Mouse (Mus musculus) forebrain, embryonic 15.5 days (tissue): ENCODE measurements at regions not wholly inside any gene's neighbourhood (a gene's known extent, or its start where the extent isn't known, plus 50 kb on each side); places are given as distances from the start of the nearest gene placed in this dataset.

ENCODE experiments used
- ATAC-seq: fragments of 200-750 bp; cut with Nextera tagmentation; replicated peaks from 2 replicates; pipeline ENCODE4 v1.8.0; 2017; ENCODE audit warnings: mild to moderate bottlenecking, moderate TSS enrichment, moderate library complexity
- H3K27ac ChIP-seq: fragments of 300-500 bp; sonication (generic); replicated peaks from 2 replicates; pipeline ENCODE4 v1.5.1; 2015; ENCODE audit warnings: mild to moderate bottlenecking, inconsistent platforms
- H3K27me3 ChIP-seq: fragments of 300-500 bp; sonication (generic); 2 replicates; pipeline ENCODE4 v1.6.1; 2015; ENCODE audit warnings: inconsistent platforms
- H3K36me3 ChIP-seq: fragments of 300-500 bp; sonication (generic); 2 replicates; pipeline ENCODE4 v1.6.1; 2015; ENCODE audit warnings: mild to moderate bottlenecking, inconsistent platforms
- H3K4me1 ChIP-seq: fragments of 300-500 bp; sonication (generic); 2 replicates; pipeline ENCODE4 v1.6.1; 2015; ENCODE audit warnings: inconsistent platforms
- H3K4me2 ChIP-seq: fragments of 300-500 bp; sonication (generic); replicated peaks from 2 replicates; pipeline ENCODE4 v1.6.1; 2015; ENCODE audit warnings: mild to moderate bottlenecking, inconsistent platforms
- H3K4me3 ChIP-seq: fragments of 300-500 bp; sonication (generic); 2 replicates; pipeline ENCODE4 v1.5.1; 2015; ENCODE audit warnings: mild to moderate bottlenecking, inconsistent platforms
- H3K9ac ChIP-seq: fragments of 300-500 bp; sonication (generic); replicated peaks from 2 replicates; pipeline ENCODE4 v1.6.1; 2015; ENCODE audit warnings: mild to moderate bottlenecking, inconsistent platforms
- H3K9me3 ChIP-seq: fragments of 300-500 bp; sonication (generic); 2 replicates; pipeline ENCODE4 v1.6.1; 2016; ENCODE audit warnings: inconsistent platforms
- WGBS: fragments of 180-500 bp; shearing (Covaris S2); methylation state at CpG from one replicate; pipeline ENCODE4 v1.1.7; 2015; ENCODE audit warnings: mixed read lengths; 5-methylcytosine and 5-hydroxymethylcytosine counted together

DNA sequence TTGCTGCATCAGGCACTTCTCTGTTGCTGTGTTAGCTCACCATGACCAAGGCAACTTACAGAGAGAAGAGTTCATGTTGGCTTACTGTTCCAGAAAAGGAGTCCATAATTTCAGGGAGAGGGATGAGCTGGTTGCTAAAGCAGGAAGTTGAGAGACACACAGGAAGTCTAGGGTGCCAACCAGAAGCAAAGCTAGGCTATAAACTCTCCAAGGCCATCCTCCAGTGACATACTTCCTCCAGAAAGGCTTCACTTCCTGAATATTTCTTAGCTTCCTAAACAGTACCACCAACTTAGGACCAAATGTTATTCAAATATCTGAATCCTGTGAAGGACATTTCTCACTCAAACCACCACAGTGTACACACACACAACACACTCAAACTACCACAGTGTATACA, 2010.6 kb downstream of the A830018L16Rik start:
- H3K4me2 ChIP-seq: no peak overlapping the region
- H3K4me3 ChIP-seq: no peak overlapping the region
- no peaks in the 10 kb centered on the region for H3K36me3 ChIP-seq
- no peak overlapping the region for H3K9ac ChIP-seq
- peaks cover 21% of the 10 kb centered on the region for H3K4me1 ChIP-seq
- H3K9me3 ChIP-seq: no peaks in the 10 kb centered on the region
- no peak for ATAC-seq
- H3K27ac ChIP-seq: no peak overlapping the region
- peaks cover 12% of the 10 kb centered on the region; the same call in 1 of the 2 replicates for H3K27me3 ChIP-seq

DNA sequence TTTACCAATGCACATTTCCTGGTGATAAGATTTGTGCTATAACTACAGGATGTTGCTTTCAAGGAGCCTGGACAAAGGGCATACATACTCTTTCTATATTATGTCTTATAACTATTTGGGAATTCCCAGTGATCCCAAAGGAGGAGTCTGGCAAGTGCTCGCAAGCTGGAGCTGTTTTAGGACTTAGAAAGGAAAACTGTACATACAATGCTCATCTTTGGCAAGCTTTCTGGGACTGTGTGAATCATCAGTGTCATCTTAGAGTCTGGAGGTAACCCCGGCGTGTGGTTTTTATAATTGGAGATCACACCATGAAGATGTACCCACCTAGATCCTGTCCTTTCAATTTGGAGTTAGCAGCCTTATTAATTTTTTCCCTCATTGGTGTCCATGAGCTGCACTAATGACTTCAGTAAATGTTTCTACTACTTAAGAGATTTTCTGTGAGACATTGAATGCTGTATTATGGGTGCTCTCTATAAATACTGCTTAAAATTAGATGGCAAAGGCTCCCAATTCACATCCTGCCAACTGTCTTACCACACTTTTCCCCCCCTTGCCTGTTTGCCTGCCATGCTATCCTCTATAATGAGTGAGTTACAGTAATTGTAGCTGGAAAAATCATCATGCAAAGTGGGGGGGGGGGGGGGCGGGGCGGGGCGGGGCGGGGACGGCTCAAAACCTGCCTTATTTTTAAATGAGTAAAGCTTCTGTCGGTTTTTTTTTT, 2011.9 kb downstream of the A830018L16Rik start:
- peak overlapping the region; percentile 63 for H3K4me2 ChIP-seq
- peaks cover 21% of the 10 kb centered on the region for H3K4me1 ChIP-seq
- peak overlapping the region; percentile 40; the same call in 1 of the 2 replicates for H3K27ac ChIP-seq
- ATAC-seq: peak; percentile 86
- H3K9ac ChIP-seq: no peak overlapping the region; the same call in 1 of the 2 replicates
- peaks cover 12% of the 10 kb centered on the region; the same call in 1 of the 2 replicates for H3K27me3 ChIP-seq
- no peaks in the 10 kb centered on the region for H3K9me3 ChIP-seq
- 13% methylated on average over 9 of the region's 9 CpGs for WGBS
- peak overlapping the region; percentile 40 for H3K4me3 ChIP-seq
- H3K36me3 ChIP-seq: no peaks in the 10 kb centered on the region

DNA sequence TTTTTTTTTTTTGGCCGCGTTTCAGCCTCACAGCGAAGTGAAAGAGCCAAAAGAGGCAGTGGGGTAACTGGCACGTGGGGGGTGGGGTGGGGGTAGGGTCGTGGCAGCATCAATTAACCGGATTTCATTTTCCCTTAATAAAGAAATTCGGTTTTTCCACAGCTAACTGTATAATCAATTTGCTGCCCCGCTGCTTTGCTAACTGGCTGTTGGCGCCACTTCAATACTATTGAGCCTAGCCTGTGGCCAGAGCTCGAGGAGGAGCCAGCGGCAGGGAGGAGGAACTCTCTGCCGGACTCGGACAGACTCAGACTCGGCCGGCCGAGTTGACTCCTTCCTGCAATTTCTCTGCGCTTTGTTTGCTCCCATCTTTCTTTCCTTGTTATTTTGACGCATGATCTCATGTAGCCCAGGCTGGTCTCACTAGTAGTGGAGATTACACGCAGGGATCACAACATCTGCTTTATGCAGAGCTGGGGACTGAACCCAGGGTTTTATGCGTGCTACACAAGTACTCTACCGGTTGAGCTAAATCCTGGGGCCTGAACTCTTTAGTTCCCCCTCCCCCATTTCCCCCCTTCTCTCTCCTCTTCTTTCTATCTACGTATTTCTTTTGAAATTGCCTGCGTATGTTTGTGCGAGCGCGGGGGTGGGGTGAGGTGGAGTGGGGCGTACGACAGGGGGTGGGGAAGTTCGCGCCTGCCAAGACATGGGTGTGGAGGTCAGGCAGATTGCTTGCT, 2012.6 kb downstream of the A830018L16Rik start:
- Histone ChIP-seq H3K27me3 (peaks cover 9% of the 10 kb centered on the region; the same call in 1 of the 2 replicates), H3K9ac (peak overlapping the region; percentile 49), H3K27ac (peak overlapping the region; percentile 49; the same call in 1 of the 2 replicates), H3K4me3 (peak overlapping the region; percentile 40), H3K4me1 (peaks cover 21% of the 10 kb centered on the region), H3K36me3 (no peaks in the 10 kb centered on the region), H3K4me2 (peak overlapping the region; percentile 63), H3K9me3 (no peaks in the 10 kb centered on the region)
- ATAC-seq: peak; percentile 87
- WGBS: 4% methylated on average over 30 of the region's 30 CpGs

DNA sequence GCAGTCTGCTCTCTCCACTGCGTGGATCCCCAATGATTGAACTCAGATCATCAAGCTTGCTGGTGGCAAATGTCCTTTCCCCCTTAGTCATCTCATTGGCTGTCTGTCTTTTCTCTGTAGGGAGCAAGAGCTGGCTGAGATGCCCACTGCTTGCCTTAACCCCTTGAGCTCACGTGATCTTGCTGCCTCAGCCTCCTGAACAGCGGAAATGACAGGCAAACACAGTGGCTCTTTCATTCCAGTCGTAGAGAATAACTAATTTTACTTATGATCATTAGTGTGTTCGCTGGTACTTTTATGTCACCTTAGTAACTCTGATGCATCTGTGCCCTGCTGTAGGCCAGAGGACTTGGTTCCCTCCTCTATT, 2013.1 kb downstream of the A830018L16Rik start:
- Histone ChIP-seq H3K4me2 (peak overlapping the region; percentile 63; the same call in 1 of the 2 replicates), H3K9ac (no peak overlapping the region), H3K4me1 (peaks cover 21% of the 10 kb centered on the region), H3K4me3 (0 out of 2 replicates have a peak overlapping the region, but pooled peaks have one; percentile 40), H3K27me3 (peaks cover 7% of the 10 kb centered on the region; the same call in 1 of the 2 replicates), H3K9me3 (no peaks in the 10 kb centered on the region), H3K36me3 (no peaks in the 10 kb centered on the region), H3K27ac (no peak overlapping the region)
- 57% methylated on average over 5 of the region's 5 CpGs for WGBS
- ATAC-seq: no peak

DNA sequence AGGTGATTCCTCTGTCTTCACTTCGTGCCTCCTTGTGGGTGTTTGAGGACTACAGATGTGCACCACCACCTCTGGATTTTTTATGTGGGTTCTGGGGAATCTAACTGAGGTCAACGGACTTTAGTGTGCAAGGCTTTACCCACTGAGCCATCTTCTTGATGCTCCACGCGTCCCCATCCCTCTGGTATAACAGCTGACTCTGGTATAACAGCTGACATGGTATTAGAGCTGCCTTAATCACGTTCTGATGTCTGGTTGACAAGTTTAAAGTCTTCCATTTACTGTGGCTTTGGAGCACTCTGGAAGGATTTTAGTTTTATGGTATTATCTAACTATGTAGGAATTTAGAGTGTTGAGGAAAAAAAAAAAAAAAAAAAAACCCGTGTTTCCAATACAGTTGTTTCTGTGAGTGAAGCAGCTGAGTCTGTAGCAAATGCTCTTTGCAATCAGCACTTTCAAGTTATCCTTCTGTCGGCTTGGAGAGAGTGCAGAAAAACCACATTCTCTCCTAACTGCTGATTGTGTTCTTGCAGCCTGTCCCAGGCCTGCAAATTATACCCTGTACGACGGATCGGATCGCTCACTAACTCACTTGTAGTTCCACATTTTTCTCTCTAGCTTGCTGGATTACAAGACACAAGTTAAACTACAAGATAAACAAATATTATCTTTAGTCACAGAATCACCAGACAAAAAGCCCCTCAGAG, 2013.7 kb downstream of the A830018L16Rik start:
- H3K4me1 ChIP-seq: peaks cover 21% of the 10 kb centered on the region
- ATAC-seq: no peak
- H3K9ac ChIP-seq: no peak overlapping the region
- H3K4me2 ChIP-seq: no peak overlapping the region
- 68% methylated on average over 11 of the region's 11 CpGs for WGBS
- H3K4me3 ChIP-seq: no peak overlapping the region
- H3K36me3 ChIP-seq: no peaks in the 10 kb centered on the region
- H3K9me3 ChIP-seq: no peaks in the 10 kb centered on the region
- H3K27me3 ChIP-seq: peaks cover 5% of the 10 kb centered on the region; the same call in 1 of the 2 replicates
- H3K27ac ChIP-seq: no peak overlapping the region

DNA sequence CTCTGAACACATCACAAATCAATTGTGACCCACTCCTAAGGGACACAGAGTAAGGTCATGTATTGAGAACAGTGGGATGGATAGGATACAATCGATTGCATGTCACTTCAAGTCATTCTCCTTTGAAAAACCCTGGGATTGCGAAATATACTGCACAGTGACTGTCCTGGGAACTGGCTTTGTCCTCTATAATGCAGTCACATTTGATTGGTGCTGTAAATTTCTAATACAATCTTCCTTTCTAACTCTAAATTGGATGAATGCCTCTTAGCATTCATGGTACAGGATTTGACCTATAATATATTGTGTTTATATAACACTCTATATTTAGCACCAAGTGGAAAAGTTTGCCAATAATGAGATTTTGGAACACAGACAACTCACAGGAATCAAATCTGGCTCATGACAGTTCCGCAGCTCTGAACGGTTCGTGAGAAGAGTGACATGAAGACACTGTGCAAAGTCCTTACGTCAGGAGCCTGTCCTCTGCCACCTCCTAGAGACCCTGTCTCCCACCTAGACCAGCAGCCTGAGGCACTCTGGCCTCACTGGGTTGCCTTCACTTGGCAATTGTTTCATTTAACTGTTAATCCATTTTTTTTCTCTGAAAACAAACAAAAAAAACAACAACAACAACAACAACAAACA, 2024.0 kb downstream of the A830018L16Rik start:
- Histone ChIP-seq H3K4me2 (no peak overlapping the region), H3K27me3 (no peaks in the 10 kb centered on the region), H3K9me3 (no peaks in the 10 kb centered on the region), H3K9ac (no peak overlapping the region), H3K27ac (no peak overlapping the region), H3K4me1 (no peaks in the 10 kb centered on the region), H3K36me3 (no peaks in the 10 kb centered on the region), H3K4me3 (no peak overlapping the region)
- ATAC-seq: no peak
- 67% methylated on average over 6 of the region's 6 CpGs for WGBS

DNA sequence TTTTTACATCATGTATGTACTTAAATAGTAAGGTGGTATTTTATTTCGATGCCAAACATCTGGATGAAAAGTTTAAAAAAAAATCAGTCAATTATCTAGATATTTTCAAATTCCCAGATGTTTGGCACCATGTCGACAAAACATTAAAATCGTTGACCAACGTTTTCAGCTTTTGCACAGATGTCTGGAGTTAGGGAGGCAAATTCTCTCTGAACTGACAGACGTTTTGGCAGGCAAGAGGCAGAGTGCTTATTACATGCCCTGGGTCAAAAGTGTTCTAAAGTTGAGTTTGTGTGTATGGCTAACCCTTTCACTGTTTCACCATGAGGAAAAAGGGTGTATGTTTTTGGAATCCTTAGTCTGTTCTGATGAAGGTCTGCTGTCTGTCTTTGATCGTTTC, 2028.5 kb downstream of the A830018L16Rik start:
- Histone ChIP-seq H3K4me1 (no peaks in the 10 kb centered on the region), H3K27ac (no peak overlapping the region), H3K9me3 (no peaks in the 10 kb centered on the region), H3K36me3 (no peaks in the 10 kb centered on the region), H3K9ac (no peak overlapping the region), H3K4me2 (no peak overlapping the region), H3K4me3 (no peak overlapping the region), H3K27me3 (no peaks in the 10 kb centered on the region)
- no peak for ATAC-seq
- WGBS: 78% methylated on average over 6 of the region's 6 CpGs

DNA sequence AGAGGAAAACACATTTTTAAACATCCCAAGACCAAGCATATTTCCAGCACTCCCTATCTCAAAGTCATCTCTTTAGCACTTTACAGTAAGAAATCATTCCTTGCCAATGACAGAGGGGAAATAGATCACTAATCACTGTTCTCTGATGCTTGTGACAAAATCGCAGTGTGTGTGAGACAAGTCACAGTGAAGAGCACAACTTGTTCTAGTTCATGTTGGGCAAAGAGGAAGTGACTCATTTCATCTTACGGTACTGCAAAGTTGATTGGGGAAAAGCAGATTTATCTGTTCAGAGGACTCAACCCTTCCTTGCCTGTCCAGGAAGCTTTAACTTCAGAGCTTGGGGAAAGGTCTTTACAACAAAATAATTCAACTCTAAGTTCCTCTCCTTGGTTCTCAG, 2040.6 kb downstream of the A830018L16Rik start:
- Histone ChIP-seq H3K4me2 (no peak overlapping the region), H3K27me3 (no peaks in the 10 kb centered on the region), H3K9me3 (no peaks in the 10 kb centered on the region), H3K36me3 (no peaks in the 10 kb centered on the region), H3K4me1 (no peaks in the 10 kb centered on the region), H3K27ac (no peak overlapping the region), H3K9ac (no peak overlapping the region), H3K4me3 (no peak overlapping the region)
- WGBS: 91% methylated on average over 2 of the region's 2 CpGs
- no peak for ATAC-seq

DNA sequence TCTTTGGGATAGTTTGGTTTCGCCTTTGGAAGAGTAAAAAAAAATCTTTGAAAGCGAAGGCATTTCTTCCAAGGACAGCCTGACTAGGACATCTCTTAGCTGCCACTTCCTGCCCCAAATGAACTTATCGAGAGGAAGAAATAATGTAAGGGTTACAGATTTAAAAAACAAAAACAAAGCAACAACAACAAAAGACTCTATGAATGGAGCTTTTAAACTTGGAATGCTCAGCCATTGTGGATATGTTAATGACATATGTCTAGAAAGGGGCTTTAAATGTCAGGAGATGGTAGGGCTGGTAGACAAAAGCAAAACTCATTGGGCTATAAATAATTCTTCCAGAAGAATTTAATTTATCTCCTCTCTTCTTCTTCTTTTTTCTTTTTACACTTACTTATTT, 2041.7 kb downstream of the A830018L16Rik start:
- Histone ChIP-seq H3K27me3 (no peaks in the 10 kb centered on the region), H3K4me2 (no peak overlapping the region), H3K4me1 (no peaks in the 10 kb centered on the region), H3K9me3 (no peaks in the 10 kb centered on the region), H3K9ac (no peak overlapping the region), H3K27ac (no peak overlapping the region), H3K4me3 (no peak overlapping the region), H3K36me3 (no peaks in the 10 kb centered on the region)
- WGBS: 72% methylated on average over 3 of the region's 3 CpGs
- ATAC-seq: no peak

DNA sequence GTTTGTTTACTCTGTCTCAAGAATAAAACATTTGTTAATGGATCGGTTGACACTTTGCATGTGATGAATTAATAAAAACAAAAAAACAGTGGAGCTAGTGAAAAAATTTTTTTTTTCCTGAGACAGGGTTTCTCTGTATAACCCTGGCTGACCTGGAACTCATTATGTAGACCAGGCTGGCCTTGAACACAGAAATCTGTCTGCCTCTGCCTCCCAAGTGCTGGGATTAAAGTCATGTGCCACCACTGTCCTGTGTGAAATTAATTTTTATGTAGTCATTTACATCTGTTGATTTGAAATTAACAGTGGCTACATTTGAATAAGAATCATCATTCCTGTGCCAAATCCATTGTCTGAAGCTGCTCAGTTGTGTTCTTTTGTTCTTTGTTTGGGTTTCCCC, 2050.4 kb downstream of the A830018L16Rik start:
- Histone ChIP-seq H3K4me3 (no peak overlapping the region), H3K9me3 (no peaks in the 10 kb centered on the region), H3K27me3 (no peaks in the 10 kb centered on the region), H3K4me1 (no peaks in the 10 kb centered on the region), H3K9ac (no peak overlapping the region), H3K36me3 (no peaks in the 10 kb centered on the region), H3K4me2 (no peak overlapping the region), H3K27ac (no peak overlapping the region)
- 92% methylated on average over 1 of the region's 1 CpGs for WGBS
- no peak for ATAC-seq

DNA sequence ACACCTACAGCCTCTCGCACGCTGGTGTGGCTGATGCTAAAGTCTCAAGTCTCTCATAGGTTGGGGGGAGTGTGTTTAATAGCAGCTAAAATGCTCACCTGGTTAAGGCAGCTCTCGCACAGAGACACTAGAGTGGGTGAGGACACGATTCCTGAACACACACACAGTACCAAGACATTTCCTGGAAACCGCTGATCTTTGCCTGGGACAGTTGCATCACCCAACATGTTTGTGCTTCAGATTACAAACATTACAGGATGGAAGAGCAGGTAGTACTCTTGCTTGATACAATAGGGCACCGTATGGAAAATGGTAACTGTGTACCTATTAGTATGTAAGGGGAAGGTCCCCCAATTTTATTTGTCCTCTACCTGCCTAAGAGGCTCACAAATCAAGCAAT, 2053.3 kb downstream of the A830018L16Rik start:
- H3K36me3 ChIP-seq: no peaks in the 10 kb centered on the region
- no peaks in the 10 kb centered on the region for H3K4me1 ChIP-seq
- H3K9me3 ChIP-seq: no peaks in the 10 kb centered on the region
- no peak overlapping the region for H3K9ac ChIP-seq
- no peaks in the 10 kb centered on the region for H3K27me3 ChIP-seq
- no peak overlapping the region for H3K4me3 ChIP-seq
- no peak for ATAC-seq
- 77% methylated on average over 6 of the region's 6 CpGs for WGBS
- no peak overlapping the region for H3K4me2 ChIP-seq
- no peak overlapping the region for H3K27ac ChIP-seq
